Mouse (Mus musculus): ENCODE measurements around the gene Eng. TPM values are rescaled to one million over a fixed set of nuclear protein-coding genes. Genes with fewer than 3 reads are reported as not detected.

Gene Eng
- polyA plus RNA-seq (2015; fragmentation: Nextera tagmentation; extraction: Ambion mirVana), result 28.4 and 31.5 TPM in 2 replicates

DNA sequence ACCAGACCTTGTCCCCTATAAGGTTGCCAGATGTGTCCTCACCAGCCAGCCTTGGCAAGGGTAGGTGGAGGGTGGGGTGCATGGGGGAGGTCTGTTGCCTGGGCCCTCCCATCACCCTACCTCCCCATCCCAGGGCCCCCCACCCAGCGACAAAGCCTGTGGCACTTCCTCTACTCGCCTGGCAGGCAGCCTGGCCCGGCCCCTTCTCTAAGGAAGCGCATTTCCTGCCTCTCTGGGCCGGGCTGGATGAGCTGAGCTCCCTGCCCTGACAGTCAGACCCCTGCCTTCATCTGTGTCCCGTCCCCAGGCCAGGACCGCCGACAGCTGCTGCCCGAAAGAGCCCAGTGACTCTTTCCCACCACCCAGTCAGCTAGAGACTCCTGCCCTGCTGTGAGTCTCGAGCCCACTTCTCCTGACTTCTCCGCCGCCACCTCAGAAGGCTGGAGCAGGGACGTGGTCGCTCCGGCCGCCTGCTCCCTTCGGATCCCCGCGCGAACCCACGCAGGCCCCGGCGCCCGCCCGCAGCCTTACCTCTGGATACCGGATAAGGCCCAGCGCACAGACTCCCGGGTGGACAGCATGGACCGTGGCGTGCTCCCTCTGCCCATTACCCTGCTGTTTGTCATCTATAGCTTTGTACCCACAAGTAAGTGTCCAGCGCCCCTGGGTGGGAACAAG, at the start of gene Eng:
TSS of gene Eng (plus strand) at position 217 of the 678 bp plus-strand sequence.
- 55% methylated on average over 31 of the region's 31 CpGs for WGBS
- Histone ChIP-seq H3K4me3 (peak within 1 kb of the TSS; percentile 29), H3K27ac (replicated peaks) (peak within 1 kb of the TSS; percentile 49), H3K36me3 (no peaks in the 10 kb centered on the region), H3K4me2 (peak within 1 kb of the TSS; percentile 30), H3K9ac (peak within 1 kb of the TSS; percentile 50; the same call in 1 of the 2 replicates), H3K4me1 (replicated peaks) (peaks cover 15% of the 10 kb centered on the region), H3K27me3 (no peaks in the 10 kb centered on the region), H3K9me3 (no peaks in the 10 kb centered on the region)
- 0 out of 2 replicates have a peak, but pooled peaks have one; percentile 8 for ATAC-seq (ENCODE audit: low read depth)

GRCm38 (mm10) chr2:32596725-32597124, 49.7 kb upstream of the Eng start:
- Histone ChIP-seq H3K4me3 (no peak overlapping the region), H3K36me3 (peaks cover 23% of the 10 kb centered on the region), H3K27ac (replicated peaks) (peak overlapping the region; percentile 28; the same call in 1 of the 2 replicates), H3K4me2 (no peak overlapping the region), H3K9me3 (no peaks in the 10 kb centered on the region), H3K9ac (no peak overlapping the region), H3K27me3 (no peaks in the 10 kb centered on the region), H3K4me1 (replicated peaks) (no peaks in the 10 kb centered on the region; the same call in 1 of the 2 replicates)
- ATAC-seq (ENCODE audit: low read depth), result no peak
- WGBS, result 81% methylated on average over 13 of the region's 13 CpGs

DNA sequence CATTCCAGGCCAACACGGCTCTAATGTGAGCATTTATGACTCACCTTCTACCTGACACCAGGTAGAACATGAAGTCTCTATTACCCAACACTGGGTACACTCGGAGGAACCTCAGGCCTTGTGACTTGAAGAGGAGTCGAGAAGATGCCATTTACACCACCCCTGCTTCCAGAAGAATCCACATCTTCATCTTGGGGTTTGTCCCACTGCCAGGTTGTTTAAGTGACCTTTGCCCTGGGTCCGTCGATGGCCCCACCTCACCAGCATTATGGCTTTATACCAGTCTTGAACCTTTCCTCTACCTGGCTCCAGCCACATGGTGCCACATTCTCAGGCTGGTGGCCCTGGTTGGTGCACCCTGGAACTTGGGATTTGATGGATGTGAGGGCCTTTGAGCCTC, 49.1 kb upstream of the Eng start:
- no peaks in the 10 kb centered on the region; the same call in 1 of the 2 replicates for H3K4me1 ChIP-seq (replicated peaks)
- H3K4me2 ChIP-seq, result no peak overlapping the region
- no peak overlapping the region for H3K4me3 ChIP-seq
- no peaks in the 10 kb centered on the region for H3K27me3 ChIP-seq
- H3K9ac ChIP-seq, result no peak overlapping the region
- no peak for ATAC-seq (ENCODE audit: low read depth)
- WGBS, result 89% methylated on average over 5 of the region's 5 CpGs
- H3K27ac ChIP-seq (replicated peaks), result 0 out of 2 replicates have a peak overlapping the region, but pooled peaks have one; percentile 28
- H3K9me3 ChIP-seq, result no peaks in the 10 kb centered on the region
- peaks cover 23% of the 10 kb centered on the region for H3K36me3 ChIP-seq

DNA sequence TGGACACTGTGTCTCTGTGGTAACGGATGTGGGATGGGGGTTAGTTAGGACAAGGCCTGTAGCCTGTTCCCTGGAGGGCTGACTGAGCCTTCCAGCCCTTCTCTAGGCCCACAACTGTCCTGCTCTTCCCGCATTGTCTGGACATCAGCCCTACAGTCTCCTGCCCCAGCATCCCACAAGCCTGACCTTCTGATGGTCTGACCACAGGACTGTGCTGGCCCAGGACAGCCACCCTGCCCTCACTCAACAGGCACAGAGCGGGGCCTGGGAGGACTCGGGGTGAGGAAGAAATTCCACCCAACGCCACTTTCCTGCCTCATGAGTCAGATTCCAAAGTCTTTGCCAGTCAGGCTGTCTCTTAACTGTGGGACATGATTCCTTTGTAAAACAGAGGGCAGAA, 48.7 kb upstream of the Eng start:
- Histone ChIP-seq H3K36me3 (peaks cover 23% of the 10 kb centered on the region), H3K4me3 (no peak overlapping the region), H3K9ac (no peak overlapping the region), H3K9me3 (no peaks in the 10 kb centered on the region), H3K27me3 (no peaks in the 10 kb centered on the region), H3K4me2 (no peak overlapping the region), H3K27ac (replicated peaks) (no peak overlapping the region), H3K4me1 (replicated peaks) (peaks cover 3% of the 10 kb centered on the region; the same call in 1 of the 2 replicates)
- 91% methylated on average over 5 of the region's 5 CpGs for WGBS
- ATAC-seq (ENCODE audit: low read depth), result no peak

DNA sequence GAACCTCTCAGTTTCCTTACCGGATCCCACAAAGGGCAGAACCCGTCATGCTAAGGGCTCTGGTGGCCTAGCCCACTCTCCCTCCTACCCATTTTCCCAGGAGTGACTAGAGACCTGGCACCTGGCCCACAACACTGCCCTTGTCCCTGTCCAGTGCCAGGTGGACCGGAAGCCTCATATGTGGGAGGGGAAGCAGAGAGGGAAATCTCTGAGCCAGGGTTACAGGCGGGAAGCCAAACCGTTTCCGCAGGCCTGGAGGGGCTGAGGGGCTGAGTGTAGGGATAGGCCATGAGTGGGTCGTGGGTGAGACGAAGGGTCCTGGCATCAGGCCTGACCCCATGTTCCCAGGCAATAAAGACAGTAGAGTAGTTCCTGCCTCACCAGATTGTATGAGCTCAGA, 47.9 kb upstream of the Eng start:
- Histone ChIP-seq H3K9ac (no peak overlapping the region), H3K4me3 (no peak overlapping the region), H3K4me2 (no peak overlapping the region), H3K27ac (replicated peaks) (no peak overlapping the region), H3K36me3 (peaks cover 23% of the 10 kb centered on the region), H3K9me3 (no peaks in the 10 kb centered on the region), H3K27me3 (no peaks in the 10 kb centered on the region), H3K4me1 (replicated peaks) (peaks cover 4% of the 10 kb centered on the region; the same call in 1 of the 2 replicates)
- 89% methylated on average over 8 of the region's 8 CpGs for WGBS
- no peak for ATAC-seq (ENCODE audit: low read depth)

DNA sequence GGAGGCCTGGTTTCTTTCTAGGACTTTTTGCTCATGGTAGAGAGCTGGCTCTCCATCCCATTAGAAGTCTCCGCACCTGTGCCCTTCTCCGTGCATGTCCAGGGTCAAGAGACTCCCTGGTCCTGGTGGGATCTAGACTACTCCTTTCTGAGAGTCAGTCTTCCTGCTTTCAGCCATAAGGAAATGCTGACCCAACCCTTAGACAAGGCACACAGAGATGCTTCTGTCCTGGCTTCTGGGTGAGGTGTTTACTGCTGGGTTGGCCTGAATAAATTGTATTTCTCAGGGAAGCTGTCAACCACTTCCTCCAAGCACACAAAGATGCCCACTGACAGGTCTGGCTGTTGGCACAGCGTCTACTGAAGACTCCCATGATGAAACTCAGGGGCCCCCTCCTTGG, 47.0 kb upstream of the Eng start, which contains the start of gene St6galnac6:
TSS of gene St6galnac6 (plus strand) at position 301 of the 400 bp plus-strand sequence.
- ATAC-seq (ENCODE audit: low read depth), result no peak
- H3K9ac ChIP-seq, result no peak within 1 kb of the TSS
- H3K27ac ChIP-seq (replicated peaks), result no peak within 1 kb of the TSS
- H3K4me3 ChIP-seq, result no peak within 1 kb of the TSS
- H3K36me3 ChIP-seq, result peaks cover 23% of the 10 kb centered on the region
- no peaks in the 10 kb centered on the region for H3K27me3 ChIP-seq
- peaks cover 4% of the 10 kb centered on the region; the same call in 1 of the 2 replicates for H3K4me1 ChIP-seq (replicated peaks)
- WGBS, result 95% methylated on average over 3 of the region's 3 CpGs
- no peak within 1 kb of the TSS for H3K4me2 ChIP-seq
- no peaks in the 10 kb centered on the region for H3K9me3 ChIP-seq

DNA sequence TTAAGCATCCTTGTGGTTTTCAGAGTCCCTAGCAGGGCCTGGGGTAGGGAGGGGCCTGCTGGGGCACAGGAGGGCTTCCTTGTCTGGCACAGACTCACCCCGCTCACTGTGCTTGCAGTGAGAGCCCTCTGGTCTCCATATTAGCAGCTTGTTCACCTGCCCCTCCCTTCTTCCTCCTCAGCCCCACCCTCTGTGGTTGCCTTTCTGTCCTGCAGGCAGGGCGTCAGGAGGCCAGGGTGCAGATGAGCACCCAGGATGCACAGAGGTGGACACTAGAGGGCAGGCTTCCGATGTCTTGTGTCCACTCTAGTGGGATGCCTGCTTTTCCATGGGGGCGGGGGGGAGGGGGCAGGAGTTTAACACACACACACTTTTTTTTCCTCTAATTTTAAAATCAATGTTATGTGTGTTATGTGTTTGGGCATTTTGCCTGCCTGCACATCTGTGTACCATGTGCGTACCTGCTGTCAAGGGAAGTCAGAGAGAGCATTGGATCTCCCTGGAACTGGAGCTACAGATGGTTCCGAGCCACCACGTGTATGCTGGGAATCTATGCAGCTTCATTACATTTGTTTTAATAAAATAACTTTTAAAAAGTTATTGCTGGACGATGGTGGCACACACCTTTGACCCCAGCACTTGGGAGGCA, 44.9 kb upstream of the Eng start:
- Histone ChIP-seq H3K9me3 (no peaks in the 10 kb centered on the region), H3K9ac (no peak overlapping the region), H3K4me1 (replicated peaks) (peaks cover 6% of the 10 kb centered on the region; the same call in 1 of the 2 replicates), H3K4me3 (no peak overlapping the region), H3K27ac (replicated peaks) (no peak overlapping the region), H3K4me2 (no peak overlapping the region), H3K36me3 (peaks cover 11% of the 10 kb centered on the region), H3K27me3 (no peaks in the 10 kb centered on the region)
- no peak for ATAC-seq (ENCODE audit: low read depth)
- 41% methylated on average over 8 of the region's 8 CpGs for WGBS

DNA sequence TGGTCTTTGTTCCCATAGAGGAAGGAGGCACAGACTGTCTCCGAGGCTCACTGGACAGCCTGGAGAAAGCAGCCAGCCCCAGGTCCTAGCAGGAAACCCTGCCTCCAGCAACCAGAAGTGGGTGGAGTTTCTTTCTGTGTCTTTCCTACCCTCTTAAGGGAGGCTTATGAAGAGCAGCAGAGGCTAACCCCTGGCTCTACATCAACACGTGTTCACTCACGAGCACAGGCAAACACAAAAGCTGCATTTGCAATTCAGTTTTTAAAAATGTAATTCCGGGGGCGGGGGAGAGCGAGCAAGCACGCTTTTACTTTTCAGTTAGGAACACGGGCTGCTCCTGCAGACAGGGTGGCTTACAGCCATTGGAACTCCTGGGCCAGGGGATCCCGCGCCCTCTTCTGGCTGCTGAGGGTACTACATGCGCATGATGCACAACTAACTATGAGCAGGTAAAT, 43.8 kb upstream of the Eng start:
- peak overlapping the region; percentile 42 for H3K4me2 ChIP-seq
- WGBS, result under 1% methylated on average over 11 of the region's 11 CpGs
- peak overlapping the region; percentile 13; the same call in 1 of the 2 replicates for H3K4me3 ChIP-seq
- peaks cover 15% of the 10 kb centered on the region for H3K4me1 ChIP-seq (replicated peaks)
- H3K9ac ChIP-seq, result no peak overlapping the region
- H3K27me3 ChIP-seq, result 0 out of 2 replicates have a peak, but pooled peaks cover 2% of the 10 kb centered on the region
- peaks cover 4% of the 10 kb centered on the region for H3K36me3 ChIP-seq
- no peaks in the 10 kb centered on the region for H3K9me3 ChIP-seq
- no peak overlapping the region for H3K27ac ChIP-seq (replicated peaks)
- no peak for ATAC-seq (ENCODE audit: low read depth)

DNA sequence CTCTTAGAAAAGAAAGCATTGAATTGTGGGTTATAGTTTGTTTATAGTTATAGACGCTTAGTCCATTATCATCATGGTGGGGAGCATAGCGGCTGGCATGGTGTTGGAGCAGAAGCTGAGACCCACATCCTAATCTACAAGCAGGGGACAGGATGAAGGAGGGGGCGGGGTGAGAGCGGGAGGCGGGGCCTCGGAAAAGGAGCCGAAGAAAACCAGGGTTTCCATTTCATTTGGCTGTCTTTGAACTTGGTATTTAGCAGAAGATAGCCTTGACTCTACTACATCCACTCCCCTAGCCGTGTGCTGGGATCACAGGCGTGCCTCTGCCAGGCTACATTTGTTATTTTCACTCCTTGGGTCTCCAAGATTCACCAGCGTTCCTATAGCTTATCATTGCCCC, 41.8 kb upstream of the Eng start:
- no peaks in the 10 kb centered on the region for H3K9me3 ChIP-seq
- H3K36me3 ChIP-seq, result no peaks in the 10 kb centered on the region
- no peak overlapping the region for H3K9ac ChIP-seq
- peaks cover 9% of the 10 kb centered on the region; the same call in 1 of the 2 replicates for H3K27me3 ChIP-seq
- H3K27ac ChIP-seq (replicated peaks), result no peak overlapping the region
- no peak overlapping the region for H3K4me2 ChIP-seq
- no peak overlapping the region for H3K4me3 ChIP-seq
- WGBS, result 48% methylated on average over 10 of the region's 10 CpGs
- H3K4me1 ChIP-seq (replicated peaks), result peaks cover 29% of the 10 kb centered on the region
- ATAC-seq (ENCODE audit: low read depth), result no peak

GRCm38 (mm10) chr2:32606161-32607142, 39.9 kb upstream of the Eng start:
- peak overlapping the region; percentile 90 for H3K4me2 ChIP-seq
- H3K4me1 ChIP-seq (replicated peaks), result peaks cover 39% of the 10 kb centered on the region
- H3K9ac ChIP-seq, result peak overlapping the region; percentile 80
- H3K27me3 ChIP-seq, result peaks cover 9% of the 10 kb centered on the region; the same call in 1 of the 2 replicates
- H3K36me3 ChIP-seq, result no peaks in the 10 kb centered on the region
- no peak overlapping the region for H3K27ac ChIP-seq (replicated peaks)
- ATAC-seq (ENCODE audit: low read depth), result peak; percentile 86
- 11% methylated on average over 55 of the region's 55 CpGs for WGBS
- H3K9me3 ChIP-seq, result no peaks in the 10 kb centered on the region
- H3K4me3 ChIP-seq, result peak overlapping the region; percentile 71

DNA sequence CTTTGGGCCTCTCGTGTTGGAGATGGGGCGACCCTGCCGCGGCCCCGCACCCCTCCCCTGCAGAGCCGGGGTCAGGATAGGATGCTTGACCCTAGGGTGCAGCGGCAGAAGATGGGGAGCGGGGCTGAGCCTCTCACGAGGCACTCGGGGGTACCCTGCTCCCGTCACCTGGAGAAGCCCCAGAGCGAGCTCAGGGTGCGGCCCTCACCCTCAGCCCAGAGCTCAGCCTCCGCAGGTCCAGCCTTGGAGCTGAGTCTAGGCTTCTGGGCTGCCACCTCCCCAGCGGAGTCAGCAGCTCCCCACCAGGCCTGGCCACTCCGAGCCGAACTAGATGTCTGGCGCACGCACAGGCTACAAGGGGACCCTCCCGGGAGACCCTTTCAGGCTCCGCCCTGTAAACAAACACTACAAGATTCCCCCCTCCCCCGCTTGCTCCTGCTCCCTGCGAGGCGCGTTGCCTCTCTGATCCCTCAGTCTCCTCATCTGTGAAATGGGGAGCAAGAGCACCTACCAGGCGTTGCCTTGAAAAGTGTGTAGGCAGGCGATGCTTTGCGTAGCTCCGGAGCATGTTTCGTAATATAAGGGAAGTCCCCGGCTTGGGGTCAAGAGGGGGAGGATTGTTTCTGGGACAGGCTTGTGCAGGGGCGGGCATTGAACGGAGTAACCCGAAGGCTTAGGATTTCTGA, 39.0 kb upstream of the Eng start:
- H3K9ac ChIP-seq, result peak overlapping the region; percentile 80
- no peaks in the 10 kb centered on the region for H3K9me3 ChIP-seq
- peaks cover 9% of the 10 kb centered on the region; the same call in 1 of the 2 replicates for H3K27me3 ChIP-seq
- no peaks in the 10 kb centered on the region for H3K36me3 ChIP-seq
- H3K27ac ChIP-seq (replicated peaks), result 0 out of 2 replicates have a peak overlapping the region, but pooled peaks have one; percentile 18
- peak overlapping the region; percentile 90 for H3K4me2 ChIP-seq
- H3K4me1 ChIP-seq (replicated peaks), result peaks cover 39% of the 10 kb centered on the region
- ATAC-seq (ENCODE audit: low read depth), result peak; percentile 64
- peak overlapping the region; percentile 71 for H3K4me3 ChIP-seq
- 7% methylated on average over 34 of the region's 34 CpGs for WGBS
